12 mouse cellular contexts compared by ENCODE assay signal in the genomic region with DNA sequence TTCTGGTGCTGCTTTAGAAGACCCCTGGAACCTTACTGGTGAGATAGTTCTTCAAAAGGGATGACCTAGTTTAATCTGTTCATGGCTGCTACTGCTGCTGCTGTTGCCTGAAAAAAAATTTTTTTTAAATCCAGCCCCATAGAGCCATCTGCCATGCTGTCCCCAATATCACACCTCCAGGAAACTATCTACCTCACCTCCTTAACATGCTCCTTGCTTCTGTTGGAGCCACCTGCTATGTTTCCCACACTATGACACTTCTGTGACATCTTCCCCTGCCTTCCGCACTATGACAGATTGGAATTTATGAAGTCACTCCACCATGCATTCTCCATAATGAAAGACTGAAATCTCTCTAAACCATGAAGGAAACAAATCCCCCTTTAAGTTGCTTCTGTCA.
"Had no signal": no experiment of that assay in that cellular context is flagged by ENCODE, and none has a peak within 500 bp of the region (broad histone marks: within the 10 kb centered on the region; RNA-seq: fewer than 3 reads in every experiment).

No protein-coding gene starts in this region.

- H3K9me3 ChIP-seq: intestine, embryonic 15.5 days; limb, embryonic 10.5 days; liver, embryonic 13.5 days; midbrain, embryonic 13.5 days had no signal

- DNase-seq: kidney, adult 18-20 months; kidney, postnatal 10 days; kidney, postnatal 4 days; layer of hippocampus, postnatal 36 days; liver, embryonic 13.5 days; lung, adult 18-20 months; lung, postnatal 36 days; thymus, postnatal 4 days had no signal

- H3K9ac ChIP-seq: intestine, embryonic 15.5 days; liver, embryonic 13.5 days; midbrain, embryonic 13.5 days had no signal

- H3K4me2 ChIP-seq: intestine, embryonic 15.5 days; liver, embryonic 13.5 days; midbrain, embryonic 13.5 days had no signal

- H3K27me3 ChIP-seq: intestine, embryonic 15.5 days; liver, embryonic 13.5 days; midbrain, embryonic 13.5 days had no signal

- H3K4me1 ChIP-seq: intestine, embryonic 15.5 days; limb, embryonic 10.5 days; liver, embryonic 13.5 days; midbrain, embryonic 13.5 days had no signal

- H3K27ac ChIP-seq: intestine, embryonic 15.5 days; layer of hippocampus, adult 2 months; limb, embryonic 10.5 days; liver, embryonic 13.5 days; midbrain, embryonic 13.5 days had no signal

- H3K36me3 ChIP-seq: intestine, embryonic 15.5 days; limb, embryonic 10.5 days; liver, embryonic 13.5 days; midbrain, embryonic 13.5 days had no signal

- ATAC-seq: intestine, embryonic 15.5 days; midbrain, embryonic 13.5 days had no signal

- H3K4me3 ChIP-seq: intestine, embryonic 15.5 days; layer of hippocampus, adult 2 months; limb, embryonic 10.5 days; liver, embryonic 13.5 days; midbrain, embryonic 13.5 days had no signal
